Mouse (Mus musculus): Measurements from ENCODE around the gene Tnrc6a. TPM values are rescaled to one million over a fixed set of nuclear protein-coding genes. Genes with fewer than 3 reads are reported as not detected.

Gene Tnrc6a
- total and polyA plus RNA-seq, 3 experiments = 16.3 to 62.0 (median 20.1) TPM

DNA sequence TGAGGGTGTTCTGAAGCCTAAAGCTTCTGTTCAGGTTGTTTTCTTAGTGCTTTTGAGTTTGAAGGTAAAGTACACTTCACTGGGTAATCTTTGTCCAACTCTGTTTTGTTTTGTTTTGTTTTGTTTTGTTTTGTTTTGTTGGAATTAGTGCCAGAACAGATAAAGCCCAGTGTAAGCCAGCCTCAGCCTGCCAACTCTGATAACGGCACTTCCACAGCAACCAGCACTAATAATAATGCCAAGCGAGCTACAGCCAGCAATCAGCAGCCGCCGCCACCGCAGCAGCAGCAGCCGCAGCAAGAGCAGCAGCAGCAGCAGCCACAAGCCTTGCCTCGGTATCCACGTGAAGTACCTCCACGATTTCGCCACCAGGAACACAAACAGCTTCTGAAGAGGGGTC is 38.7 kb downstream of the Tnrc6a start:
- no peak overlapping the region for H3K27ac ChIP-seq (ENCODE audit: insufficient read depth, low read depth)
- dilution Hi-C loops (cut with MboI; ENCODE audit: extremely low pct_ligation_motif_present, extremely low pct_unique_long_range_greater_than_20kb, low sequenced_read_pairs) (no loop called here), in situ Hi-C loops (cut with MboI; ENCODE audit: low pct_ligation_motif_present, low pct_unique_long_range_greater_than_20kb, low sequenced_read_pairs) (no loop called here)
- H3K4me3 ChIP-seq (replicated peaks in 1 of 3; ENCODE audit: low read depth in 2 of 3, low read length in 2 of 3, poor library complexity in 1 of 3) = no peak overlapping the region
- H3K79me2 ChIP-seq (replicated peaks; ENCODE audit: control insufficient read depth, extremely low read depth, insufficient read depth, poor library complexity, severe bottlenecking) = peaks cover 2% of the 10 kb centered on the region; the same call in 1 of the 2 replicates
- H3K4me1 ChIP-seq (ENCODE audit: control insufficient read depth in 1 of 2, insufficient read depth in 2 of 2) = no peaks in the 10 kb centered on the region
- peaks cover 42 to 91% of the 10 kb centered on the region in 2 experiments for H3K36me3 ChIP-seq (replicated peaks in 1 of 2; ENCODE audit: control insufficient read depth in 1 of 2, insufficient read depth in 1 of 2, low read length in 1 of 2)
- H3K27me3 ChIP-seq (replicated peaks) = no peaks in the 10 kb centered on the region
- no peak for DNase-seq (ENCODE audit: extremely low read depth)
- no peak overlapping the region for H3K9ac ChIP-seq (ENCODE audit: insufficient read depth, low read depth)
- H3K4me2 ChIP-seq (ENCODE audit: insufficient read depth, low read depth, poor library complexity, severe bottlenecking) = no peak overlapping the region
- H3K9me3 ChIP-seq (replicated peaks; ENCODE audit: low read length) = no peaks in the 10 kb centered on the region
- TF ChIP-seq CTCF (conservative IDR thresholded peaks at IDR 0.05 in 1 of 2, IDR thresholded peaks at IDR 0.05 in 1 of 2; ENCODE audit: low read depth in 2 of 2, low read length in 2 of 2) = no peak
- no peak for TF ChIP-seq UBTF (IDR thresholded peaks at IDR 0.05; ENCODE audit: low read depth, low read length)
- TF ChIP-seq CHD1 (IDR thresholded peaks at IDR 0.05; ENCODE audit: low read depth, low read length) = no peak
- no peak for TF ChIP-seq USF1 (IDR thresholded peaks at IDR 0.05; ENCODE audit: low read depth, low read length)
- TF ChIP-seq NELFE (IDR thresholded peaks at IDR 0.05; ENCODE audit: low read depth, low read length) = no peak
- TF ChIP-seq KAT2A (IDR thresholded peaks at IDR 0.05; ENCODE audit: insufficient replicate concordance, low read length) = no peak
- no peak for TF ChIP-seq ZMIZ1 (IDR thresholded peaks at IDR 0.05; ENCODE audit: low read depth, low read length)
- TF ChIP-seq E2F4 (IDR thresholded peaks at IDR 0.05; ENCODE audit: insufficient replicate concordance, low read depth, low read length) = no peak
- no peak for TF ChIP-seq ETS1 (conservative IDR thresholded peaks at IDR 0.05; ENCODE audit: low read depth, low read length)
- no peak for TF ChIP-seq MEF2A (IDR thresholded peaks at IDR 0.05; ENCODE audit: borderline replicate concordance, low read depth, low read length)
- TF ChIP-seq MAX (IDR thresholded peaks at IDR 0.05; ENCODE audit: low read length) = no peak
- TF ChIP-seq JUND (conservative IDR thresholded peaks at IDR 0.05; ENCODE audit: low read depth, low read length) = no peak
- no peak for TF ChIP-seq ZNF384 (IDR thresholded peaks at IDR 0.05; ENCODE audit: low read depth, low read length)
- no peak for TF ChIP-seq SIN3A (IDR thresholded peaks at IDR 0.05; ENCODE audit: low read length)
- TF ChIP-seq MYC (IDR thresholded peaks at IDR 0.05; ENCODE audit: low read depth, low read length) = no peak
- TF ChIP-seq HCFC1 (IDR thresholded peaks at IDR 0.05; ENCODE audit: low read depth, low read length) = no peak
- no peak for TF ChIP-seq ZC3H11A (IDR thresholded peaks at IDR 0.05; ENCODE audit: low read depth, low read length)
- no peak for TF ChIP-seq PAX5 (IDR thresholded peaks at IDR 0.05; ENCODE audit: low read length)
- no peak for TF ChIP-seq RAD21 (IDR thresholded peaks at IDR 0.05; ENCODE audit: low read depth, low read length)

DNA sequence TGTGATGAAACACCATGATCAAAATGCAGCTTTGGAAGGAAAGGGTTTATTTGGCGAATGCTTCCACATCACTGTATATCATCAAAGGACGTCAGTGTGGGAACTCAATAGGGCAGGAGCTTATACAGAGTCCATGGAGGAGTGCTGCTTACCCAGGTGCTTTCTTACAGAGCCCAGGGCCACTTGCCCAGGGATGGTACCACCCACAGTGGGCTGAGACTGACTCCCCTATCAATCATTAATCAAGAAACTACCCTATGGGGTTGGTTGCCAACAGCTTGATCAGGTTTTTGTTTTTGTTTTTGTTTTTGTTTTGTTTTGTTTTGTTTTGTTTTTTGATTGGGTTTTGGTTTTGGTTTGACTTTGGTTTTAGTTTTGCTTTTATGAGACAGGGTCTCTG is 43.8 kb downstream of the Tnrc6a start:
- no peak overlapping the region for H3K9ac ChIP-seq (ENCODE audit: insufficient read depth, low read depth)
- no peaks in the 10 kb centered on the region for H3K27me3 ChIP-seq (replicated peaks)
- in situ Hi-C loops (cut with MboI; ENCODE audit: low pct_ligation_motif_present, low pct_unique_long_range_greater_than_20kb, low sequenced_read_pairs) = no loop called here
- dilution Hi-C loops (cut with MboI; ENCODE audit: extremely low pct_ligation_motif_present, extremely low pct_unique_long_range_greater_than_20kb, low sequenced_read_pairs) = no loop called here
- peaks cover 72 to 98% of the 10 kb centered on the region in 2 experiments for H3K36me3 ChIP-seq (replicated peaks in 1 of 2; ENCODE audit: control insufficient read depth in 1 of 2, insufficient read depth in 1 of 2, low read length in 1 of 2)
- peaks cover 2% of the 10 kb centered on the region; the same call in 1 of the 2 replicates for H3K79me2 ChIP-seq (replicated peaks; ENCODE audit: control insufficient read depth, extremely low read depth, insufficient read depth, poor library complexity, severe bottlenecking)
- no peaks in the 10 kb centered on the region for H3K9me3 ChIP-seq (replicated peaks; ENCODE audit: low read length)
- no peak for TF ChIP-seq ZC3H11A (IDR thresholded peaks at IDR 0.05; ENCODE audit: low read depth, low read length)
- TF ChIP-seq MAFK (IDR thresholded peaks at IDR 0.05; ENCODE audit: insufficient replicate concordance, low read length) = no peak
- no peak for TF ChIP-seq RCOR1 (conservative IDR thresholded peaks at IDR 0.05; ENCODE audit: low read depth, low read length)
- no peak for TF ChIP-seq USF1 (IDR thresholded peaks at IDR 0.05; ENCODE audit: low read depth, low read length)
- no peak for TF ChIP-seq CTCF (conservative IDR thresholded peaks at IDR 0.05 in 1 of 2, IDR thresholded peaks at IDR 0.05 in 1 of 2; ENCODE audit: low read depth in 2 of 2, low read length in 2 of 2)
- no peak for TF ChIP-seq IRF4 (IDR thresholded peaks at IDR 0.05; ENCODE audit: low read depth, low read length)
- TF ChIP-seq ELF1 (IDR thresholded peaks at IDR 0.05; ENCODE audit: low read depth, low read length) = no peak
- TF ChIP-seq CHD2 (IDR thresholded peaks at IDR 0.05; ENCODE audit: low read length) = no peak
- no peak for TF ChIP-seq MYC (IDR thresholded peaks at IDR 0.05; ENCODE audit: low read depth, low read length)
- no peak for DNase-seq (ENCODE audit: extremely low read depth)
- H3K27ac ChIP-seq (ENCODE audit: insufficient read depth, low read depth) = no peak overlapping the region
- H3K4me2 ChIP-seq (ENCODE audit: insufficient read depth, low read depth, poor library complexity, severe bottlenecking) = no peak overlapping the region
- no peak overlapping the region for H3K4me3 ChIP-seq (replicated peaks in 1 of 3; ENCODE audit: low read depth in 2 of 3, low read length in 2 of 3, poor library complexity in 1 of 3)
- H3K4me1 ChIP-seq (ENCODE audit: control insufficient read depth in 1 of 2, insufficient read depth in 2 of 2) = peaks cover 0 to 23% of the 10 kb centered on the region in 2 experiments; a peak in 2 of 4 replicates
